Mouse (Mus musculus): ENCODE measurements around the gene Aaed1. TPM values are rescaled to one million over a fixed set of nuclear protein-coding genes. Genes with fewer than 3 reads are reported as not detected.
"Not testable (repeated sequence)": the region's sequence is repeated elsewhere in the genome, so short reads cannot be mapped to it uniquely, and the experiment has no call there.

Aaed1 gene
- polyA plus RNA-seq, 1 experiment: 4.4 TPM

- 50% methylated on average over 4 of the region's 4 CpGs for WGBS
- Histone ChIP-seq H3K27me3 (ENCODE audit: control insufficient read depth, insufficient read depth, low read length) (no peaks in the 10 kb centered on the region; the same call in 1 of the 2 replicates), H3K4me1 (ENCODE audit: control insufficient read depth, insufficient read depth, insufficient read length, low read length) (no peaks in the 10 kb centered on the region), H3K27ac (ENCODE audit: insufficient read depth, low read depth, low read length) (no peak overlapping the region), H3K4me3 (ENCODE audit: low read depth, low read length) (no peak overlapping the region), H3K36me3 (ENCODE audit: control insufficient read depth, insufficient read depth, low read length) (peaks cover 1% of the 10 kb centered on the region; the same call in 1 of the 2 replicates)
- TF ChIP-seq POLR2A (IDR thresholded peaks at IDR 0.05; ENCODE audit: low read depth, low read length) (no peak), CTCF (IDR thresholded peaks at IDR 0.05; ENCODE audit: extremely low read depth, insufficient read length, insufficient replicate concordance, low read depth, low read length) (no peak)
These were observed 44.1 kb downstream of the Aaed1 start for GRCm38 (mm10) chr13:64268384-64268783.

- WGBS: 71% methylated on average over 9 of the region's 9 CpGs
- Histone ChIP-seq H3K27ac (ENCODE audit: insufficient read depth, low read depth, low read length) (no peak overlapping the region), H3K4me3 (ENCODE audit: low read depth, low read length) (no peak overlapping the region), H3K27me3 (ENCODE audit: control insufficient read depth, insufficient read depth, low read length) (no peaks in the 10 kb centered on the region), H3K4me1 (ENCODE audit: control insufficient read depth, insufficient read depth, insufficient read length, low read length) (no peaks in the 10 kb centered on the region), H3K36me3 (ENCODE audit: control insufficient read depth, insufficient read depth, low read length) (peaks cover 1% of the 10 kb centered on the region; the same call in 1 of the 2 replicates)
- TF ChIP-seq POLR2A (IDR thresholded peaks at IDR 0.05; ENCODE audit: low read depth, low read length): no peak
- TF ChIP-seq CTCF (IDR thresholded peaks at IDR 0.05; ENCODE audit: extremely low read depth, insufficient read length, insufficient replicate concordance, low read depth, low read length): no peak
These were observed 45.4 kb downstream of the Aaed1 start for GRCm38 (mm10) chr13:64267151-64267550.

GRCm38 (mm10) chr13:64264586-64264985 is 47.9 kb downstream of the Aaed1 start:
- no peak overlapping the region for H3K4me3 ChIP-seq (ENCODE audit: low read depth, low read length)
- peaks cover 1% of the 10 kb centered on the region; the same call in 1 of the 2 replicates for H3K36me3 ChIP-seq (ENCODE audit: control insufficient read depth, insufficient read depth, low read length)
- no peaks in the 10 kb centered on the region for H3K27me3 ChIP-seq (ENCODE audit: control insufficient read depth, insufficient read depth, low read length)
- WGBS: 91% methylated on average over 6 of the region's 6 CpGs
- TF ChIP-seq CTCF (IDR thresholded peaks at IDR 0.05; ENCODE audit: extremely low read depth, insufficient read length, insufficient replicate concordance, low read depth, low read length): no peak
- TF ChIP-seq POLR2A (IDR thresholded peaks at IDR 0.05; ENCODE audit: low read depth, low read length): no peak
- H3K4me1 ChIP-seq (ENCODE audit: control insufficient read depth, insufficient read depth, insufficient read length, low read length): no peaks in the 10 kb centered on the region
- H3K27ac ChIP-seq (ENCODE audit: insufficient read depth, low read depth, low read length): no peak overlapping the region

DNA sequence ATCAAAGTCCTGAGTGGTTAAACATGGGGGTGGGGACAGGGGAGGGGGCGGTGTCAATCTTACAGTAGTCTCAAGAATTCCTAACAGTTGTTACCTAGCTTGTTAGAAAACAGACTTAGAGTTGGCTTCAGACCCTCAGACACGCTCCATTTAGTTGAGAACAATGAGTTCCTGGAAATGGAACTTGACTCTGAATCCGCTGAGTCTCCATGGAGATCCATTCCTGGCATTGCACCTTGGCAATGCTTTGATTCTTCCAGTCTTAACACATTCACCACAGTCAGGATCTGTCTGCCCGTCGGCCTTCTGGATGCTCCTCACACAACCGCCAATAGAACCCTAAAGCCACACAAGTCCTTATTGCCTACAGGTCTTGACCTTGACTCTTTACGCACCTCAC is 52.6 kb downstream of the Aaed1 start:
- no peak for TF ChIP-seq POLR2A (IDR thresholded peaks at IDR 0.05; ENCODE audit: low read depth, low read length)
- TF ChIP-seq CTCF (IDR thresholded peaks at IDR 0.05; ENCODE audit: extremely low read depth, insufficient read length, insufficient replicate concordance, low read depth, low read length): no peak
- H3K4me1 ChIP-seq (ENCODE audit: control insufficient read depth, insufficient read depth, insufficient read length, low read length): peaks cover 6% of the 10 kb centered on the region; the same call in 1 of the 2 replicates
- no peak overlapping the region for H3K4me3 ChIP-seq (ENCODE audit: low read depth, low read length)
- H3K27me3 ChIP-seq (ENCODE audit: control insufficient read depth, insufficient read depth, low read length): no peaks in the 10 kb centered on the region
- 93% methylated on average over 7 of the region's 7 CpGs for WGBS
- H3K36me3 ChIP-seq (ENCODE audit: control insufficient read depth, insufficient read depth, low read length): no peaks in the 10 kb centered on the region; the same call in 1 of the 2 replicates
- H3K27ac ChIP-seq (ENCODE audit: insufficient read depth, low read depth, low read length): no peak overlapping the region

DNA sequence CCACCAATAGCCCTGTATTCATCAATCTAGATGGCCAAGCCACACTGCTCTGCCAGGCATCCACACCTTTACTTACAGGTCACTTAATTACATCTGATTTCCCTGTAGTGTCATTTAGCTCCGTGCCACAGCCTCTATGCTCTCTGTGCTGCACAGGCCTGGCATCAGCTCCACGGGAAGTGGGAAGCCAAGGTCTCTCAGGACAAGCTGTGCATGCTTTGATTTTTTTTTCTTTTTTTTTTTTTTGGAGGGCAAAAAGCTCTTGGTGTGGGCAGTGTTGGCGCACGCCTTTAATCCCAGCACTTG is 54.0 kb downstream of the Aaed1 start:
- H3K27ac ChIP-seq (ENCODE audit: insufficient read depth, low read depth, low read length): no peak overlapping the region
- no peaks in the 10 kb centered on the region; the same call in 1 of the 2 replicates for H3K36me3 ChIP-seq (ENCODE audit: control insufficient read depth, insufficient read depth, low read length)
- no peak overlapping the region for H3K4me3 ChIP-seq (ENCODE audit: low read depth, low read length)
- peaks cover 6% of the 10 kb centered on the region; the same call in 1 of the 2 replicates for H3K4me1 ChIP-seq (ENCODE audit: control insufficient read depth, insufficient read depth, insufficient read length, low read length)
- H3K27me3 ChIP-seq (ENCODE audit: control insufficient read depth, insufficient read depth, low read length): no peaks in the 10 kb centered on the region
- 93% methylated on average over 4 of the region's 4 CpGs for WGBS
- no peak for TF ChIP-seq CTCF (IDR thresholded peaks at IDR 0.05; ENCODE audit: extremely low read depth, insufficient read length, insufficient replicate concordance, low read depth, low read length)
- no peak for TF ChIP-seq POLR2A (IDR thresholded peaks at IDR 0.05; ENCODE audit: low read depth, low read length)

DNA sequence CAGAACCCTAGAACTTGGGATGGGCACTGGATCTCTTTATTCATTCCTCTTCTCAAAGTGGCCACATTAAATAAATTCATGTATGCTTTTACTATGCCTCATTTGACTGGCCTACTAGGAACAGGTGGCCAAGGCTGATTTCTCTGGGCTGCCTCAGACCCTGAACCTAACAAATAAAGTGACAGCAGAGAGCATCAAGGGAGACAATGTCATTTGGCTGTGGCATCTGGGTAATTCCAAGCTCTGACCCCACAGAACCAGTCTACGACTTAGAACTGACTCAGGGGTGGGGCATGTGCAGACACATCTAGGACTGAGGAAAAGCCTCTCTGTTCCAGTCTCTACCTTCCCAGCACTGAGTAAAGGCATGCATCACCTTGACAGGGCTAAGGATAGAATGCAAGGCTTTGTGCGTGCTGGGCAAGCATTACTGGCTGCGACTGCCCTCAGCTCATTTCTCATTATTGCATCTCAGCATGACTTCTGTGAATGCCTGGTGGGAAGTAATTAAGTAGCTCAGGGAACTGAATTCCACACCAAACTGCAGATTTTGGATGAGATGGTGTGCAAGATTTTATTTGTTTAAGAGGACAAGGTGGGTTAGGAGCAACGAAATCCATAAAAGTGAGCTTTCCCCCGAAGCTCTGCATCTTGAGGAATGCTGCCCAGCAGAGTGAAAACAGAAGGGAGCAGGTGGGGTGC is 54.5 kb downstream of the Aaed1 start:
- Histone ChIP-seq H3K4me1 (ENCODE audit: control insufficient read depth, insufficient read depth, insufficient read length, low read length) (peaks cover 6% of the 10 kb centered on the region; the same call in 1 of the 2 replicates), H3K36me3 (ENCODE audit: control insufficient read depth, insufficient read depth, low read length) (no peaks in the 10 kb centered on the region; the same call in 1 of the 2 replicates), H3K27ac (ENCODE audit: insufficient read depth, low read depth, low read length) (no peak overlapping the region), H3K27me3 (ENCODE audit: control insufficient read depth, insufficient read depth, low read length) (no peaks in the 10 kb centered on the region), H3K4me3 (ENCODE audit: low read depth, low read length) (no peak overlapping the region)
- TF ChIP-seq POLR2A (IDR thresholded peaks at IDR 0.05; ENCODE audit: low read depth, low read length): no peak
- TF ChIP-seq CTCF (IDR thresholded peaks at IDR 0.05; ENCODE audit: extremely low read depth, insufficient read length, insufficient replicate concordance, low read depth, low read length): no peak
- WGBS: 78% methylated on average over 5 of the region's 5 CpGs

GRCm38 (mm10) chr13:64257010-64257813 is 55.3 kb downstream of the Aaed1 start:
- H3K36me3 ChIP-seq (ENCODE audit: control insufficient read depth, insufficient read depth, low read length): no peaks in the 10 kb centered on the region; the same call in 1 of the 2 replicates
- no peaks in the 10 kb centered on the region for H3K27me3 ChIP-seq (ENCODE audit: control insufficient read depth, insufficient read depth, low read length)
- WGBS: 59% methylated on average over 12 of the region's 12 CpGs
- H3K4me1 ChIP-seq (ENCODE audit: control insufficient read depth, insufficient read depth, insufficient read length, low read length): peaks cover 6% of the 10 kb centered on the region; the same call in 1 of the 2 replicates
- TF ChIP-seq CTCF (IDR thresholded peaks at IDR 0.05; ENCODE audit: extremely low read depth, insufficient read length, insufficient replicate concordance, low read depth, low read length): no peak
- no peak for TF ChIP-seq POLR2A (IDR thresholded peaks at IDR 0.05; ENCODE audit: low read depth, low read length)
- H3K4me3 ChIP-seq (ENCODE audit: low read depth, low read length): peak overlapping the region; percentile 13; the same call in 1 of the 2 replicates
- peak overlapping the region; percentile 27; the same call in 1 of the 2 replicates for H3K27ac ChIP-seq (ENCODE audit: insufficient read depth, low read depth, low read length)

DNA sequence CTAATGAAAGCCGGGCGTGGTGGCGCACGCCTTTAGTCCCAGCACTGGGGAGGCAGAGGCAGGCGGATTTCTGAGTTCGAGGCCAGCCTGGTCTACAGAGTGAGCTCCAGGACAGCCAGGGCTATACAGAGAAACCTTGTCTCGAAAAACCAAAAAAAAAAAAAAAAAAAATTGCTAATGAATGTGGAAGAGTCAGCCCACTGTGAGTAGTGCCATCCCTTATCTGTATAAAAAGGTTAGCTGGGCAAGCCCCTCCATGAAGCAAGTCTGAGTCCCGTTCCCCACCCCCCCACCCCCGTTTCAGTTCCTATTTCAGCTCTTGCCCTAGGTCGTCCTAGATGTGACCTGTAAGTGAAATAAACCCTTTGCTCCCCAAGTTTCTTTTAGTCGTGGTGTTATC is 58.3 kb downstream of the Aaed1 start:
- 79% methylated on average over 11 of the region's 11 CpGs for WGBS

More for the DNA sequence above, 58.3 kb downstream of the Aaed1 start:
- H3K4me1 ChIP-seq (ENCODE audit: control insufficient read depth, insufficient read depth, insufficient read length, low read length); H3K27me3 ChIP-seq (ENCODE audit: control insufficient read depth, insufficient read depth, low read length); H3K27ac ChIP-seq (ENCODE audit: insufficient read depth, low read depth, low read length); H3K4me3 ChIP-seq (ENCODE audit: low read depth, low read length); H3K36me3 ChIP-seq (ENCODE audit: control insufficient read depth, insufficient read depth, low read length): not testable (repeated sequence)

Measured in small intestine, adult 2 months (tissue).